Mouse (Mus musculus) stomach, postnatal 0 days (tissue): ENCODE results near the gene Arhgap42.

Experiments used
- CTCF ChIP-seq: IDR thresholded peaks from 2 replicates; pipeline ENCODE4 v1.5.1; 2016; ENCODE audit warnings: antibody characterized with exemption, low read depth, mild to moderate bottlenecking, moderate library complexity
- EP300 ChIP-seq: optimal IDR thresholded peaks from 2 replicates; pipeline ENCODE3; 2016; ENCODE audit warnings: antibody characterized with exemption

DNA sequence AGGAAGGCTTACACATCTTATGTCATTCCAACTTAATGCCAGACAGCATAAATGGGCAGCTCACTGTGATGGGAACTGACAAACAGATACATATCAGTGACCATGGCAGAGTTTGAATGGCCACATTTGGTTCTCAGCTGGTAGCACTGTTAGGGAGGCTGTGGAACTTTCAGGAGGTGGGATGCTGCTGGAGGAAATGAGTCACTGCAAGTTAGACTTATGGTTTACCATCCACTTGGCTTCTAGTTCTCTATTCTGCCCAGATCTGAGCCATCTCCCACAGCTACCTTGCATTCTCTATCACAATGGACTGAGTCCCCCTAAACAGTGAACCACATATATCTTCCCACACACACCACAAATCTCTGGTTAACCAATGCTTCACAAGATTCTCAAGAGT is 186.0 kb downstream of the Arhgap42 start:
- TF ChIP-seq CTCF: no peak
- no peak for TF ChIP-seq EP300
